7 mouse cellular contexts compared by ENCODE assay signal in the genomic region with DNA sequence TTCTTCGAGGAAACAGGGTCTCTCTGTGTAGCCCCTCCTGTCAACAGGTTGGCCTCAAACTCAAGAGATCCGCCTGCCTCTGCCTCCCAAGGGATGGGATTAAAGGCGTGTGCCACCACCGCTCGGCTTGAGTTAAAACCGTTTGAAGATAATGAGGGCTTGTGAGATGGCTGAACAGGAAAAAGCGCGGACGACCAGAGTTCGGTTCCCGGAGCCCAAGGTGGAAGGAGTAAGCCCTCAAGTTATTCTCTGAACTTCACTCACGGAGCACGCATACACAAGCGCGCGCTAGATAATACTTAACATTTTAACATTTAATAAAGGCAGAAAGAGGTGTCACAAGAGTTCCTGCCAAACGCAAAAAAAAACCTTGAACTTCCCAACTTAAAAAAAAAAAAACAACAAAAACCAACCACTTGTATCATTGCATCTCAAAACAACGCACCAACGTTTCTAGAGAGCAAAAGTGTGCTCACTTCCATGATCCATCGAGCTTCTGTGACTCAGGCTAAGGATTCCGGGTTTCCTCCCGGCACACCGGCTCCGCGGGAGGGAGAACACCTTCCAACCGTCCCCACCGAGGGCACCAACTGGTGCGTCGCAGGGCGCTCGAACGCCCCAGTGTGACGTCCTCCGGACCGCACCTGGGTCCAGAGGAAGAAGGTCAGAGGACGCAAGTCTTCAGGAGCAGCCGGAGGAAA. TPM values are rescaled to one million over a fixed set of nuclear protein-coding genes. Genes with fewer than 3 reads are reported as not detected.
DNase-seq lines count a peak whose midpoint lies in the region; ATAC-seq and TF ChIP-seq lines count a peak whose summit lies in the region.

Gene Riok1 (plus strand): TSS at position 653 of the 701 bp plus-strand sequence.

- peaks cover 38% of the 10 kb centered on the region for H3K79me2 ChIP-seq in C2C12 (ENCODE audit: control insufficient read depth, insufficient read depth)

- H3K4me3 ChIP-seq in C2C12 (ENCODE audit: insufficient read depth, poor library complexity, severe bottlenecking), result peak within 1 kb of the TSS; percentile 95
- peak within 1 kb of the TSS; percentile 94 for H3K4me3 ChIP-seq in forebrain, embryonic 15.5 days
- peak within 1 kb of the TSS; percentile 84 for H3K4me3 ChIP-seq in kidney, embryonic 14.5 days (ENCODE audit: low read length)
- H3K4me3 ChIP-seq in liver, embryonic 16.5 days (ENCODE audit: low read depth, low read length), result peak within 1 kb of the TSS; percentile 89

- peak within 1 kb of the TSS; percentile 75 for H3K4me2 ChIP-seq in forebrain, embryonic 15.5 days (replicated peaks)
- peak within 1 kb of the TSS; percentile 91 for H3K4me2 ChIP-seq in kidney, embryonic 14.5 days (replicated peaks; ENCODE audit: low read depth, low read length)
- H3K4me2 ChIP-seq in liver, embryonic 16.5 days (ENCODE audit: low read depth, low read length), result peak within 1 kb of the TSS; percentile 95

- no peaks in the 10 kb centered on the region for H3K27me3 ChIP-seq in C2C12 (ENCODE audit: control insufficient read depth, insufficient read depth, insufficient read length)
- no peaks in the 10 kb centered on the region for H3K27me3 ChIP-seq in forebrain, embryonic 15.5 days
- H3K27me3 ChIP-seq in kidney, embryonic 14.5 days (ENCODE audit: control insufficient read depth, insufficient read depth, low read length), result no peaks in the 10 kb centered on the region
- H3K27me3 ChIP-seq in liver, embryonic 16.5 days (ENCODE audit: control insufficient read depth, insufficient read depth, low read depth, low read length), result no peaks in the 10 kb centered on the region

- peak; percentile 58 for DNase-seq in A20 (ENCODE audit: low read depth, low spot score)
- DNase-seq in c-Kit-positive CD71-negative TER-119-negative erythroid progenitor cells, embryonic 14.5 days (ENCODE audit: low read depth), result peak; percentile 9

- peak within 1 kb of the TSS; percentile 88 for H3K9ac ChIP-seq in forebrain, embryonic 15.5 days (replicated peaks)
- H3K9ac ChIP-seq in kidney, embryonic 14.5 days (ENCODE audit: low read depth, low read length), result peak within 1 kb of the TSS; percentile 83
- H3K9ac ChIP-seq in liver, embryonic 16.5 days (ENCODE audit: low read depth, low read length), result peak within 1 kb of the TSS; percentile 86

- 11% methylated on average over 37 of the region's 37 CpGs for WGBS in forebrain, embryonic 15.5 days
- 12% methylated on average over 37 of the region's 37 CpGs for WGBS in kidney, embryonic 14.5 days
- WGBS in liver, embryonic 16.5 days (ENCODE audit: insufficient replicate concordance), result 4% methylated on average over 37 of the region's 37 CpGs

- H3K36me3 ChIP-seq in C2C12 (ENCODE audit: control insufficient read depth, insufficient read depth), result peaks cover 17% of the 10 kb centered on the region
- peaks cover 14% of the 10 kb centered on the region for H3K36me3 ChIP-seq in forebrain, embryonic 15.5 days
- H3K36me3 ChIP-seq in kidney, embryonic 14.5 days (ENCODE audit: control insufficient read depth, insufficient read depth, low read length), result peaks cover 22% of the 10 kb centered on the region
- peaks cover 6% of the 10 kb centered on the region for H3K36me3 ChIP-seq in liver, embryonic 16.5 days (ENCODE audit: control insufficient read depth, insufficient read depth)

- no peaks in the 10 kb centered on the region for H3K9me3 ChIP-seq in forebrain, embryonic 15.5 days
- H3K9me3 ChIP-seq in kidney, embryonic 14.5 days (ENCODE audit: control insufficient read depth, low read length), result no peaks in the 10 kb centered on the region
- no peaks in the 10 kb centered on the region for H3K9me3 ChIP-seq in liver, embryonic 16.5 days (replicated peaks; ENCODE audit: control insufficient read depth, low read length)

- peak within 1 kb of the TSS; percentile 80 for H3ac ChIP-seq in C2C12 (ENCODE audit: control insufficient read depth, insufficient read length, low read depth)

- no peak for TF ChIP-seq CTCF in C2C12 (IDR thresholded peaks at IDR 0.05; ENCODE audit: control insufficient read depth, insufficient read depth, insufficient read length)

- peaks cover 23% of the 10 kb centered on the region for H3K79me3 ChIP-seq in C2C12 (ENCODE audit: low read depth)

- H3K4me1 ChIP-seq in forebrain, embryonic 15.5 days, result peaks cover 20% of the 10 kb centered on the region
- H3K4me1 ChIP-seq in kidney, embryonic 14.5 days (ENCODE audit: control insufficient read depth, insufficient read depth, low read length), result no peaks in the 10 kb centered on the region; the same call in 1 of the 2 replicates
- peaks cover 27% of the 10 kb centered on the region for H3K4me1 ChIP-seq in liver, embryonic 16.5 days (ENCODE audit: control insufficient read depth, low read depth, low read length)

- no peak; the same call in 1 of the 2 replicates for ATAC-seq in forebrain, embryonic 15.5 days (replicated peaks)
- no peak; the same call in 1 of the 2 replicates for ATAC-seq in kidney, embryonic 14.5 days (ENCODE audit: low FRiP score, low TSS enrichment)
- ATAC-seq in liver, embryonic 16.5 days (ENCODE audit: low read depth), result peak; percentile 72
- no peak; the same call in 1 of the 2 replicates for ATAC-seq in neutrophil, adult 5-6 weeks (ENCODE audit: extremely low read depth, insufficient number of reproducible peaks, low FRiP score, poor library complexity, severe bottlenecking)

- peak within 1 kb of the TSS; percentile 85 for H3K27ac ChIP-seq in forebrain, embryonic 15.5 days (replicated peaks)
- peak within 1 kb of the TSS; percentile 72 for H3K27ac ChIP-seq in kidney, embryonic 14.5 days (ENCODE audit: low read depth, low read length)
- H3K27ac ChIP-seq in liver, embryonic 16.5 days (ENCODE audit: low read length), result peak within 1 kb of the TSS; percentile 87

TF ChIP-seq in C2C12, 6 proteins besides CTCF, POLR2A, EP300 and RAD21:
- TF ChIP-seq MYOG (IDR thresholded peaks at IDR 0.05; ENCODE audit: control insufficient read depth, extremely low read depth, insufficient read length), result no peak
- no peak for TF ChIP-seq USF1 (IDR thresholded peaks at IDR 0.05; ENCODE audit: low read depth)
- no peak for TF ChIP-seq CEBPB (IDR thresholded peaks at IDR 0.05; ENCODE audit: low read depth)
- no peak for TF ChIP-seq MAX (IDR thresholded peaks at IDR 0.05)
- no peak for TF ChIP-seq MYOD1 (IDR thresholded peaks at IDR 0.05; ENCODE audit: control insufficient read depth, insufficient read length, low read depth)
- no peak for TF ChIP-seq FOSL1 (IDR thresholded peaks at IDR 0.05; ENCODE audit: insufficient read depth, low read length, poor library complexity, severe bottlenecking)

RNA-seq across cellular contexts. Expression of gene Riok1, which starts in this region (rescaled TPM):
- 11.8 TPM for polyA plus RNA-seq in C2C12 (2012; fragmentation: generic; extraction: Trizol)
- 53.6 and 60.9 TPM in 2 replicates for polyA plus RNA-seq in forebrain, embryonic 15.5 days (2015; fragmentation: Nextera tagmentation; extraction: Ambion mirVana)
- 50.8 and 62.3 TPM in 2 replicates for polyA plus RNA-seq in kidney, embryonic 14.5 days (2014; fragmentation: Nextera tagmentation; extraction: Ambion mirVana)
- 18.1 and 18.8 TPM in 2 replicates for polyA plus RNA-seq in liver, embryonic 16.5 days (2015; fragmentation: Nextera tagmentation; extraction: Ambion mirVana)
- total RNA-seq in neutrophil, adult 5-6 weeks (2017), result 114 and 138 TPM in 2 replicates
